Mouse (Mus musculus): Measurements from ENCODE around the gene Ccnb1ip1. TPM values are rescaled to one million over a fixed set of nuclear protein-coding genes. Genes with fewer than 3 reads are reported as not detected.
A peak's percentile ranks its signal among the peaks of the same experiment; 100 is the strongest.

Ccnb1ip1 gene
- total and polyA plus RNA-seq, 3 experiments = 2.7 TPM; not detected in 2

- H3K27me3 ChIP-seq (replicated peaks) = no peaks in the 10 kb centered on the region
- no peaks in the 10 kb centered on the region for H3K79me2 ChIP-seq (replicated peaks; ENCODE audit: control insufficient read depth, extremely low read depth, insufficient read depth, poor library complexity, severe bottlenecking)
- no peak for TF ChIP-seq KAT2A (IDR thresholded peaks at IDR 0.05; ENCODE audit: insufficient replicate concordance, low read length)
- H3K4me3 ChIP-seq (replicated peaks in 1 of 3; ENCODE audit: low read depth in 2 of 3, low read length in 2 of 3, poor library complexity in 1 of 3) = no peak overlapping the region
- H3K9ac ChIP-seq (ENCODE audit: insufficient read depth, low read depth) = no peak overlapping the region
- H3K9me3 ChIP-seq (replicated peaks; ENCODE audit: low read length) = no peaks in the 10 kb centered on the region
- dilution Hi-C loops (cut with MboI; ENCODE audit: extremely low pct_ligation_motif_present, extremely low pct_unique_long_range_greater_than_20kb, low sequenced_read_pairs) (no loop called here), in situ Hi-C loops (cut with MboI; ENCODE audit: low pct_ligation_motif_present, low pct_unique_long_range_greater_than_20kb, low sequenced_read_pairs) (no loop called here)
- H3K4me1 ChIP-seq (ENCODE audit: control insufficient read depth in 1 of 2, insufficient read depth in 2 of 2) = peaks cover 2 to 28% of the 10 kb centered on the region in 2 experiments; a peak in 3 of 4 replicates
- no peak overlapping the region for H3K4me2 ChIP-seq (ENCODE audit: insufficient read depth, low read depth, poor library complexity, severe bottlenecking)
- peaks cover 35 to 83% of the 10 kb centered on the region in 2 experiments for H3K36me3 ChIP-seq (replicated peaks in 1 of 2; ENCODE audit: control insufficient read depth in 1 of 2, insufficient read depth in 1 of 2, low read length in 1 of 2)
- no peak for DNase-seq (ENCODE audit: extremely low read depth)
- no peak overlapping the region for H3K27ac ChIP-seq (ENCODE audit: insufficient read depth, low read depth)
Measured at GRCm38 (mm10) chr14:50829878-50830277, 22.3 kb upstream of the Ccnb1ip1 start.

DNA sequence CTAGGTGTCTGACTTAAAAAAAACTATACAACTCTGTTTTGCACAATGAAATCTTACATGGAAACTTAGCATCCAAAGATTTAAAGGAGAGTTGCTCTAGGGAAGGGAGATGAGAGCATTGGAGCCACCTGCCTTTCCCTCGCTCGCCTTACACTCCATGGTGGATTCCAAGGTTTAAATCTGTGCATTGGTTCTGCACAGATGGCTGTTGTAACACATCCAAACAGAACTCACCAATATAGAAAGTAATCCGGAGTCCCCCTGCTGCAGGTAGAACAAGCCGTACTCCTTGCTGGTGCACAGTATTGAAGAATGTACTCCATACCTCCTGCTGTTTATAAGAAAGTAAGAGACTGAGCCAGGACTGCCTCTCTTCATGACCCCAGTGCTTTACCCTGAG, 19.0 kb upstream of the Ccnb1ip1 start:
- peaks cover 34 to 78% of the 10 kb centered on the region in 2 experiments for H3K36me3 ChIP-seq (replicated peaks in 1 of 2; ENCODE audit: control insufficient read depth in 1 of 2, insufficient read depth in 1 of 2, low read length in 1 of 2)
- no peaks in the 10 kb centered on the region for H3K79me2 ChIP-seq (replicated peaks; ENCODE audit: control insufficient read depth, extremely low read depth, insufficient read depth, poor library complexity, severe bottlenecking)
- H3K4me3 ChIP-seq (replicated peaks in 1 of 3; ENCODE audit: low read depth in 2 of 3, low read length in 2 of 3, poor library complexity in 1 of 3) = no peak overlapping the region
- dilution Hi-C loops (cut with MboI; ENCODE audit: extremely low pct_ligation_motif_present, extremely low pct_unique_long_range_greater_than_20kb, low sequenced_read_pairs) (no loop called here), in situ Hi-C loops (cut with MboI; ENCODE audit: low pct_ligation_motif_present, low pct_unique_long_range_greater_than_20kb, low sequenced_read_pairs) (no loop called here)
- DNase-seq (ENCODE audit: extremely low read depth) = no peak
- H3K27ac ChIP-seq (ENCODE audit: insufficient read depth, low read depth) = no peak overlapping the region
- no peak overlapping the region for H3K4me2 ChIP-seq (ENCODE audit: insufficient read depth, low read depth, poor library complexity, severe bottlenecking)
- H3K9ac ChIP-seq (ENCODE audit: insufficient read depth, low read depth) = no peak overlapping the region
- H3K9me3 ChIP-seq (replicated peaks; ENCODE audit: low read length) = no peaks in the 10 kb centered on the region
- no peaks in the 10 kb centered on the region for H3K27me3 ChIP-seq (replicated peaks)
- peaks cover 7 to 33% of the 10 kb centered on the region in 2 experiments for H3K4me1 ChIP-seq (ENCODE audit: control insufficient read depth in 1 of 2, insufficient read depth in 2 of 2)
- TF ChIP-seq ZMIZ1 (IDR thresholded peaks at IDR 0.05; ENCODE audit: low read depth, low read length) = no peak

DNA sequence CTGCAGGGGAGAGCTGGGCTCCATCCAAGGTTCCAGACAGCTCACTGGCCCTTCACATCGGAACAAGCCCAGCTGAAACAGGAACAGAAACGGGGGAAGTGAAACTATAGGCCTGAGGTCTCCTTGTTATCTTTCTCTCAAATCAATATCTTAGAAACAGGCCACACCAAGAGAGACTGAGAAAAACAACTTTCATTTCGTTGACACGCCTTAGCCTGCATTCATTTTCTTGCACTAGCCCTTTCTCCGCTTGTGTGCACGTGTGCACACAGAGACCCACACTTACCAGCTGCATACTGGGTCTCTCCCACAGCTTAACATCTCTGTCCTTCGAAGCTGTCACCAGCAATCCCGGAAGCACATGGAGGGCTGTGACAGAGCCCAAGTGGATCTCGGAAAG, 16.7 kb upstream of the Ccnb1ip1 start:
- peak; percentile 85 for DNase-seq (ENCODE audit: extremely low read depth)
- H3K27ac ChIP-seq (ENCODE audit: insufficient read depth, low read depth) = peak overlapping the region; percentile 80
- TF ChIP-seq PAX5 (IDR thresholded peaks at IDR 0.05; ENCODE audit: low read length) (no peak), E2F4 (IDR thresholded peaks at IDR 0.05; ENCODE audit: insufficient replicate concordance, low read depth, low read length) (no peak), MAZ (IDR thresholded peaks at IDR 0.05; ENCODE audit: low read depth, low read length) (0 out of 2 replicates have a peak, but pooled peaks have one; percentile 39), CHD2 (IDR thresholded peaks at IDR 0.05; ENCODE audit: low read length) (peak; percentile 56; the same call in 1 of the 2 replicates), SIN3A (IDR thresholded peaks at IDR 0.05; ENCODE audit: low read length) (peak; percentile 81), NELFE (IDR thresholded peaks at IDR 0.05; ENCODE audit: low read depth, low read length) (no peak), TCF12 (IDR thresholded peaks at IDR 0.05; ENCODE audit: low read depth, low read length) (0 out of 2 replicates have a peak, but pooled peaks have one; percentile 35), TBP (conservative IDR thresholded peaks at IDR 0.05; ENCODE audit: low read depth, low read length) (no peak), RCOR1 (conservative IDR thresholded peaks at IDR 0.05; ENCODE audit: low read depth, low read length) (peak; percentile 86), EP300 (IDR thresholded peaks at IDR 0.05; ENCODE audit: low read length) (peak; percentile 99), ELF1 (IDR thresholded peaks at IDR 0.05; ENCODE audit: low read depth, low read length) (peak; percentile 73), ZC3H11A (IDR thresholded peaks at IDR 0.05; ENCODE audit: low read depth, low read length) (no peak), KAT2A (IDR thresholded peaks at IDR 0.05; ENCODE audit: insufficient replicate concordance, low read length) (no peak), UBTF (IDR thresholded peaks at IDR 0.05; ENCODE audit: low read depth, low read length) (no peak), SMC3 (IDR thresholded peaks at IDR 0.05; ENCODE audit: low read depth, low read length) (no peak), ZNF384 (IDR thresholded peaks at IDR 0.05; ENCODE audit: low read depth, low read length) (no peak), BHLHE40 (IDR thresholded peaks at IDR 0.05; ENCODE audit: low read depth, low read length) (peak; percentile 97), NRF1 (IDR thresholded peaks at IDR 0.05; ENCODE audit: low read depth, low read length) (no peak), HCFC1 (IDR thresholded peaks at IDR 0.05; ENCODE audit: low read depth, low read length) (no peak; the same call in 1 of the 2 replicates), GABPA (IDR thresholded peaks at IDR 0.05; ENCODE audit: insufficient replicate concordance, low read depth, low read length) (no peak), MAX (IDR thresholded peaks at IDR 0.05; ENCODE audit: low read length) (peak; percentile 95), CHD1 (IDR thresholded peaks at IDR 0.05; ENCODE audit: low read depth, low read length) (no peak), CTCF (conservative IDR thresholded peaks at IDR 0.05 in 1 of 2, IDR thresholded peaks at IDR 0.05 in 1 of 2; ENCODE audit: low read depth in 2 of 2, low read length in 2 of 2) (no peak), ZMIZ1 (IDR thresholded peaks at IDR 0.05; ENCODE audit: low read depth, low read length) (no peak), IRF4 (IDR thresholded peaks at IDR 0.05; ENCODE audit: low read depth, low read length) (peak; percentile 99), JUND (conservative IDR thresholded peaks at IDR 0.05; ENCODE audit: low read depth, low read length) (0 out of 2 replicates have a peak, but pooled peaks have one; percentile 43)

More for the DNA sequence above, 16.7 kb upstream of the Ccnb1ip1 start:
- H3K4me3 ChIP-seq (replicated peaks in 1 of 3; ENCODE audit: low read depth in 2 of 3, low read length in 2 of 3, poor library complexity in 1 of 3) = peak overlapping the region in 2 of 3 experiments; percentile 19 to 27
- dilution Hi-C loops (cut with MboI; ENCODE audit: extremely low pct_ligation_motif_present, extremely low pct_unique_long_range_greater_than_20kb, low sequenced_read_pairs) = no loop called here
- H3K79me2 ChIP-seq (replicated peaks; ENCODE audit: control insufficient read depth, extremely low read depth, insufficient read depth, poor library complexity, severe bottlenecking) = no peaks in the 10 kb centered on the region
- no peaks in the 10 kb centered on the region for H3K27me3 ChIP-seq (replicated peaks)
- peak overlapping the region; percentile 53 for H3K4me2 ChIP-seq (ENCODE audit: insufficient read depth, low read depth, poor library complexity, severe bottlenecking)
- H3K9ac ChIP-seq (ENCODE audit: insufficient read depth, low read depth) = peak overlapping the region; percentile 27; the same call in 1 of the 2 replicates
- peaks cover 7 to 25% of the 10 kb centered on the region in 2 experiments for H3K4me1 ChIP-seq (ENCODE audit: control insufficient read depth in 1 of 2, insufficient read depth in 2 of 2)
- peaks cover 41 to 78% of the 10 kb centered on the region in 2 experiments for H3K36me3 ChIP-seq (replicated peaks in 1 of 2; ENCODE audit: control insufficient read depth in 1 of 2, insufficient read depth in 1 of 2, low read length in 1 of 2)
- in situ Hi-C loops (cut with MboI; ENCODE audit: low pct_ligation_motif_present, low pct_unique_long_range_greater_than_20kb, low sequenced_read_pairs) = loop anchor here (25.0 kb wide), 1 partner anchor 438 kb away; the partner anchor contains the start of gene Rnase2a
- no peaks in the 10 kb centered on the region for H3K9me3 ChIP-seq (replicated peaks; ENCODE audit: low read length)
